Mouse (Mus musculus) 3134 (cell line): ENCODE data around the gene Bpifa3.
"Not testable (repeated sequence)": the region's sequence is repeated elsewhere in the genome, so short reads cannot be mapped to it uniquely, and the experiment has no call there.

Experiments used
- DNase-seq: peaks from one replicate; pipeline ENCODE4 v3.0.0-alpha.2; 2011; ENCODE audit warnings: low spot score; ENCODE audit not compliant: insufficient read length; ENCODE audit errors: extremely low read depth

Gene Bpifa3

GRCm38 (mm10) chr2:154130120-154130519 is at the start of gene Bpifa3:
Gene Bpifa3, plus strand, starts transcription at chr2:154130336.
- no peak for DNase-seq

- no peak for DNase-seq
These were observed 32.4 kb upstream of the Bpifa3 start for GRCm38 (mm10) chr2:154097734-154098133.

- DNase-seq, result no peak
These were observed 12.8 kb upstream of the Bpifa3 start for GRCm38 (mm10) chr2:154117381-154117780.

GRCm38 (mm10) chr2:154142580-154142979 is 12.4 kb downstream of the Bpifa3 start, which contains the start of gene Bpifa1:
Gene Bpifa1, plus strand, starts transcription at chr2:154142880.
- DNase-seq, result no peak

GRCm38 (mm10) chr2:154143735-154144134 is 13.6 kb downstream of the Bpifa3 start:
- DNase-seq, result no peak

- DNase-seq, result no peak
These were observed 17.4 kb downstream of the Bpifa3 start for GRCm38 (mm10) chr2:154147496-154147895.

- DNase-seq, result no peak
These were observed 28.3 kb downstream of the Bpifa3 start for GRCm38 (mm10) chr2:154158433-154158832.

- no peak for DNase-seq
These were observed 32.2 kb downstream of the Bpifa3 start, which contains the start of gene Bpifa5 for GRCm38 (mm10) chr2:154162307-154162706. Gene Bpifa5, plus strand, starts transcription at chr2:154162607.

- no peak for DNase-seq
These were observed 33.2 kb downstream of the Bpifa3 start for GRCm38 (mm10) chr2:154163306-154163705.

- DNase-seq, result no peak
These were observed 39.0 kb downstream of the Bpifa3 start for GRCm38 (mm10) chr2:154169172-154169571.

- no peak for DNase-seq
These were observed 41.5 kb downstream of the Bpifa3 start for GRCm38 (mm10) chr2:154171621-154172020.

GRCm38 (mm10) chr2:154173313-154173712 is 43.2 kb downstream of the Bpifa3 start:
- no peak for DNase-seq

- not testable (repeated sequence) for DNase-seq
These were observed 51.8 kb downstream of the Bpifa3 start for GRCm38 (mm10) chr2:154181900-154182299.

GRCm38 (mm10) chr2:154183061-154183460 is 52.9 kb downstream of the Bpifa3 start:
- not testable (repeated sequence) for DNase-seq

- DNase-seq, result no peak
These were observed 55.2 kb downstream of the Bpifa3 start for GRCm38 (mm10) chr2:154185319-154185718.

- DNase-seq, result no peak
These were observed 55.6 kb downstream of the Bpifa3 start for GRCm38 (mm10) chr2:154185748-154186147.

GRCm38 (mm10) chr2:154187468-154187867 is 57.3 kb downstream of the Bpifa3 start:
- DNase-seq, result no peak
